Mouse (Mus musculus): ENCODE measurements around the gene Polr2a. TPM values are rescaled to one million over a fixed set of nuclear protein-coding genes. Genes with fewer than 3 reads are reported as not detected.

Polr2a gene
- polyA plus RNA-seq, 1 experiment from 2014 or later = 6.8 TPM

GRCm38 (mm10) chr11:69699595-69699994 lies 58.8 kb downstream of the Polr2a start:
- DNase-seq (no peak), ATAC-seq (no peak)
- no peak for TF ChIP-seq CTCF (IDR thresholded peaks at IDR 0.05; ENCODE audit: low read depth)
- TF ChIP-seq EP300 (IDR thresholded peaks at IDR 0.05; ENCODE audit: low read depth) = no peak
- peaks cover 10% of the 10 kb centered on the region for H3K4me1 ChIP-seq (ENCODE audit: insufficient read depth)
- no peaks in the 10 kb centered on the region for H3K9me3 ChIP-seq (ENCODE audit: low read length)
- no peak overlapping the region for H3K27ac ChIP-seq (ENCODE audit: low read depth)
- no peak overlapping the region for H3K4me3 ChIP-seq (ENCODE audit: low read depth, low read length)
- 16% methylated on average over 1 of the region's 1 CpGs for WGBS (ENCODE audit: insufficient replicate concordance)
- H3K36me3 ChIP-seq (replicated peaks; ENCODE audit: insufficient read depth, low read length) = no peaks in the 10 kb centered on the region
- no peak overlapping the region for H3K4me2 ChIP-seq (ENCODE audit: low read depth, low read length)
- no peaks in the 10 kb centered on the region for H3K27me3 ChIP-seq (ENCODE audit: insufficient read depth, low read length)
- H3K9ac ChIP-seq (replicated peaks) = no peak overlapping the region

GRCm38 (mm10) chr11:69698574-69698973 lies 59.9 kb downstream of the Polr2a start:
- ATAC-seq (no peak), DNase-seq (no peak)
- Histone ChIP-seq H3K4me1 (ENCODE audit: insufficient read depth) (peaks cover 10% of the 10 kb centered on the region), H3K4me3 (ENCODE audit: low read depth, low read length) (no peak overlapping the region), H3K27me3 (ENCODE audit: insufficient read depth, low read length) (no peaks in the 10 kb centered on the region), H3K36me3 (replicated peaks; ENCODE audit: insufficient read depth, low read length) (no peaks in the 10 kb centered on the region), H3K4me2 (ENCODE audit: low read depth, low read length) (no peak overlapping the region), H3K9ac (replicated peaks) (no peak overlapping the region), H3K27ac (ENCODE audit: low read depth) (no peak overlapping the region), H3K9me3 (ENCODE audit: low read length) (no peaks in the 10 kb centered on the region)
- WGBS (ENCODE audit: insufficient replicate concordance) = 66% methylated on average over 5 of the region's 5 CpGs
- TF ChIP-seq CTCF (IDR thresholded peaks at IDR 0.05; ENCODE audit: low read depth) (peak; percentile 46), EP300 (IDR thresholded peaks at IDR 0.05; ENCODE audit: low read depth) (no peak)

- ATAC-seq = no peak
- H3K36me3 ChIP-seq (replicated peaks; ENCODE audit: insufficient read depth, low read length) = no peaks in the 10 kb centered on the region
- WGBS (ENCODE audit: insufficient replicate concordance) = 72% methylated on average over 3 of the region's 3 CpGs
Measured at GRCm38 (mm10) chr11:69697396-69697795, 61.0 kb downstream of the Polr2a start.

GRCm38 (mm10) chr11:69695361-69696181 lies 62.9 kb downstream of the Polr2a start, which contains the start of the genes Tnfsf12 and Tnfsfm13:
Gene Tnfsf12 (minus strand): TSS chr11:69695849.
Gene Tnfsfm13 (minus strand): TSS chr11:69696098.
- Histone ChIP-seq H3K36me3 (replicated peaks; ENCODE audit: insufficient read depth, low read length) (no peaks in the 10 kb centered on the region), H3K4me2 (ENCODE audit: low read depth, low read length) (peak within 1 kb of the TSS; percentile 70), H3K9me3 (ENCODE audit: low read length) (no peaks in the 10 kb centered on the region), H3K27me3 (ENCODE audit: insufficient read depth, low read length) (no peaks in the 10 kb centered on the region), H3K27ac (ENCODE audit: low read depth) (peak within 1 kb of the TSS; percentile 73), H3K4me1 (ENCODE audit: insufficient read depth) (peaks cover 19% of the 10 kb centered on the region), H3K4me3 (ENCODE audit: low read depth, low read length) (peak within 1 kb of the TSS; percentile 50), H3K9ac (replicated peaks) (peak within 1 kb of the TSS; percentile 66)
- 11% methylated on average over 25 of the region's 41 CpGs for WGBS (ENCODE audit: insufficient replicate concordance)
- no peak for TF ChIP-seq EP300 (IDR thresholded peaks at IDR 0.05; ENCODE audit: low read depth)
- TF ChIP-seq CTCF (IDR thresholded peaks at IDR 0.05; ENCODE audit: low read depth) = peak; percentile 19; the same call in 1 of the 2 replicates
- DNase-seq (peak; percentile 73), ATAC-seq (peak; percentile 70)

More at GRCm38 (mm10) chr11:69697396-69697795, 61.0 kb downstream of the Polr2a start:
- no peaks in the 10 kb centered on the region for H3K9me3 ChIP-seq (ENCODE audit: low read length)
- no peak overlapping the region for H3K27ac ChIP-seq (ENCODE audit: low read depth)
- DNase-seq = no peak
- H3K4me1 ChIP-seq (ENCODE audit: insufficient read depth) = peaks cover 17% of the 10 kb centered on the region
- TF ChIP-seq CTCF (IDR thresholded peaks at IDR 0.05; ENCODE audit: low read depth) = no peak
- TF ChIP-seq EP300 (IDR thresholded peaks at IDR 0.05; ENCODE audit: low read depth) = no peak
- no peaks in the 10 kb centered on the region for H3K27me3 ChIP-seq (ENCODE audit: insufficient read depth, low read length)
- no peak overlapping the region for H3K4me2 ChIP-seq (ENCODE audit: low read depth, low read length)
- no peak overlapping the region for H3K4me3 ChIP-seq (ENCODE audit: low read depth, low read length)
- no peak overlapping the region for H3K9ac ChIP-seq (replicated peaks)

- no peak for DNase-seq
- 42% methylated on average over 6 of the region's 6 CpGs for WGBS (ENCODE audit: insufficient replicate concordance)
- peak overlapping the region; percentile 70 for H3K4me2 ChIP-seq (ENCODE audit: low read depth, low read length)
- H3K9ac ChIP-seq (replicated peaks) = peak overlapping the region; percentile 66; the same call in 1 of the 2 replicates
- no peaks in the 10 kb centered on the region for H3K9me3 ChIP-seq (ENCODE audit: low read length)
- ATAC-seq = no peak
- no peaks in the 10 kb centered on the region for H3K36me3 ChIP-seq (replicated peaks; ENCODE audit: insufficient read depth, low read length)
- peak overlapping the region; percentile 50 for H3K4me3 ChIP-seq (ENCODE audit: low read depth, low read length)
- TF ChIP-seq EP300 (IDR thresholded peaks at IDR 0.05; ENCODE audit: low read depth) = no peak
- no peak for TF ChIP-seq CTCF (IDR thresholded peaks at IDR 0.05; ENCODE audit: low read depth)
- H3K27me3 ChIP-seq (ENCODE audit: insufficient read depth, low read length) = no peaks in the 10 kb centered on the region
- H3K4me1 ChIP-seq (ENCODE audit: insufficient read depth) = peaks cover 19% of the 10 kb centered on the region
- H3K27ac ChIP-seq (ENCODE audit: low read depth) = peak overlapping the region; percentile 73
Measured at GRCm38 (mm10) chr11:69695046-69695360, 63.4 kb downstream of the Polr2a start.

- Histone ChIP-seq H3K4me3 (ENCODE audit: low read depth, low read length) (no peak overlapping the region), H3K9ac (replicated peaks) (0 out of 2 replicates have a peak overlapping the region, but pooled peaks have one; percentile 7), H3K36me3 (replicated peaks; ENCODE audit: insufficient read depth, low read length) (no peaks in the 10 kb centered on the region), H3K4me1 (ENCODE audit: insufficient read depth) (peaks cover 19% of the 10 kb centered on the region), H3K27me3 (ENCODE audit: insufficient read depth, low read length) (no peaks in the 10 kb centered on the region), H3K27ac (ENCODE audit: low read depth) (peak overlapping the region; percentile 59), H3K4me2 (ENCODE audit: low read depth, low read length) (no peak overlapping the region), H3K9me3 (ENCODE audit: low read length) (no peaks in the 10 kb centered on the region)
- no peak for TF ChIP-seq EP300 (IDR thresholded peaks at IDR 0.05; ENCODE audit: low read depth)
- TF ChIP-seq CTCF (IDR thresholded peaks at IDR 0.05; ENCODE audit: low read depth) = no peak
- no peak for DNase-seq
- no peak for ATAC-seq
- 59% methylated on average over 11 of the region's 11 CpGs for WGBS (ENCODE audit: insufficient replicate concordance)
Measured at GRCm38 (mm10) chr11:69693421-69693965, 64.9 kb downstream of the Polr2a start.

All from liver, postnatal 0 days (tissue).